Mouse (Mus musculus): ENCODE results near the gene Kcna7.

Gene Kcna7

GRCm38 (mm10) chr7:45420615-45420919, 15.1 kb downstream of the Kcna7 start, which contains the start of gene Lhb:
Gene Lhb (plus strand): TSS chr7:45420820.
- 79% methylated on average over 6 of the region's 6 CpGs for WGBS

- 93% methylated on average over 14 of the region's 14 CpGs for WGBS
These were observed 15.7 kb downstream of the Kcna7 start for GRCm38 (mm10) chr7:45421194-45421593.

GRCm38 (mm10) chr7:45426556-45426955, 21.1 kb downstream of the Kcna7 start:
- 93% methylated on average over 8 of the region's 8 CpGs for WGBS

- WGBS, result 0% methylated on average over 7 of the region's 7 CpGs
These were observed 28.4 kb downstream of the Kcna7 start for GRCm38 (mm10) chr7:45433835-45434202.

GRCm38 (mm10) chr7:45434203-45435015, 29.0 kb downstream of the Kcna7 start, which contains the start of gene Gys1:
Gene Gys1 (plus strand): TSS chr7:45434844.
- under 1% methylated on average over 45 of the region's 45 CpGs for WGBS

- 1% methylated on average over 16 of the region's 16 CpGs for WGBS
These were observed 29.6 kb downstream of the Kcna7 start for GRCm38 (mm10) chr7:45435038-45435437.

GRCm38 (mm10) chr7:45436444-45436843, 31.0 kb downstream of the Kcna7 start:
- WGBS, result 97% methylated on average over 5 of the region's 5 CpGs

- WGBS, result 63% methylated on average over 6 of the region's 6 CpGs
These were observed 31.6 kb downstream of the Kcna7 start for GRCm38 (mm10) chr7:45437046-45437445.

- 39% methylated on average over 19 of the region's 19 CpGs for WGBS
These were observed 32.2 kb downstream of the Kcna7 start, which contains the start of gene Ruvbl2 for GRCm38 (mm10) chr7:45437521-45438276. Gene Ruvbl2 (minus strand): TSS chr7:45438096.

GRCm38 (mm10) chr7:45443526-45444420, 38.3 kb downstream of the Kcna7 start:
- WGBS, result 90% methylated on average over 22 of the region's 22 CpGs

GRCm38 (mm10) chr7:45447325-45447990, 42.0 kb downstream of the Kcna7 start:
- WGBS, result 38% methylated on average over 11 of the region's 11 CpGs

- 88% methylated on average over 1 of the region's 1 CpGs for WGBS
These were observed 44.5 kb downstream of the Kcna7 start for GRCm38 (mm10) chr7:45449974-45450373.

- WGBS, result 37% methylated on average over 23 of the region's 23 CpGs
These were observed 46.0 kb downstream of the Kcna7 start for GRCm38 (mm10) chr7:45451344-45451982.

GRCm38 (mm10) chr7:45454971-45455370, 49.5 kb downstream of the Kcna7 start:
- WGBS, result 90% methylated on average over 15 of the region's 15 CpGs

GRCm38 (mm10) chr7:45455932-45456696, 50.7 kb downstream of the Kcna7 start:
- 75% methylated on average over 13 of the region's 13 CpGs for WGBS

GRCm38 (mm10) chr7:45456721-45457203, 51.3 kb downstream of the Kcna7 start:
- WGBS, result 41% methylated on average over 9 of the region's 9 CpGs

- WGBS, result 38% methylated on average over 10 of the region's 10 CpGs
These were observed 52.0 kb downstream of the Kcna7 start for GRCm38 (mm10) chr7:45457204-45458060.

GRCm38 (mm10) chr7:45458748-45459563, 53.5 kb downstream of the Kcna7 start:
- 1% methylated on average over 43 of the region's 43 CpGs for WGBS
